Mouse (Mus musculus) G1E (cell line): ENCODE data around the gene Noct. TPM values are rescaled to one million over a fixed set of nuclear protein-coding genes. Genes with fewer than 3 reads are reported as not detected.

ENCODE experiments used
- ATAC-seq: 2 replicates; pipeline ENCODE4 v1.8.0; 2016; ENCODE audit warnings: mild to moderate bottlenecking; ENCODE audit not compliant: insufficient number of reproducible peaks, poor library complexity, low FRiP score, severe bottlenecking; ENCODE audit errors: extremely low read depth
- DNase-seq: peaks from one replicate; pipeline ENCODE4 v3.0.0; 2012; ENCODE audit warnings: low spot score
- H3K27me3 ChIP-seq: 2 replicates; pipeline ENCODE4 v1.6.1; 2012; ENCODE audit warnings: mild to moderate bottlenecking, low read length, inconsistent platforms; ENCODE audit not compliant: insufficient read depth
- H3K36me3 ChIP-seq: replicated peaks from 2 replicates; pipeline ENCODE3; 2012; ENCODE audit warnings: mild to moderate bottlenecking, inconsistent platforms
- H3K4me1 ChIP-seq: 2 replicates; pipeline ENCODE4 v1.6.1; 2012; ENCODE audit warnings: low read depth, low read length, inconsistent platforms, mixed read lengths; ENCODE audit not compliant: insufficient read depth
- H3K4me3 ChIP-seq: 2 replicates; pipeline ENCODE4 v1.5.1; 2012; ENCODE audit warnings: low read depth, mild to moderate bottlenecking, inconsistent platforms, low read length, moderate library complexity, mixed read lengths
- H3K9me3 ChIP-seq: replicated peaks from 2 replicates; pipeline ENCODE4 v1.6.1; 2012; ENCODE audit warnings: inconsistent platforms
- CTCF ChIP-seq: IDR thresholded peaks from 2 replicates; pipeline ENCODE4 v1.5.1; 2012; ENCODE audit warnings: low read depth, low read length, inconsistent platforms, mixed read lengths
- GATA1 ChIP-seq: IDR thresholded peaks from 2 replicates; pipeline ENCODE4 v1.6.1; 2012; ENCODE audit warnings: borderline replicate concordance, low read length, inconsistent platforms, mixed read lengths
- GATA2 ChIP-seq: IDR thresholded peaks from 2 replicates; pipeline ENCODE4 v1.6.1; 2012; ENCODE audit warnings: low read depth, low read length, inconsistent platforms, borderline replicate concordance
- POLR2AphosphoS5 ChIP-seq: IDR thresholded peaks from 2 replicates; pipeline ENCODE4 v1.6.1; 2012; ENCODE audit warnings: low read depth, low read length, inconsistent platforms; ENCODE audit not compliant: insufficient replicate concordance
- TAL1 ChIP-seq: conservative IDR thresholded peaks from 2 replicates; pipeline ENCODE4 v1.6.1; 2012; ENCODE audit warnings: low read depth, low read length, inconsistent platforms, mixed read lengths
- polyA plus RNA-seq: library from polyadenylated mRNA; stranded (reverse); fragments of >175 nt; gene quantifications from 2 replicates; pipeline ENCODE4 v1.2.3, GENCODE M21; 2012
- total RNA-seq, 2 experiments: library from RNA; stranded (forward) in 1 of 2; stranded (reverse) in 1 of 2; fragments of 200-1000 nt in 1 of 2; fragments of >200 nt in 1 of 2; fragmentation: Nextera tagmentation in 1 of 2; gene quantifications; 2 replicates each; pipeline ENCODE4 v1.2.3; 2014 to 2017

The Noct gene
- total and polyA plus RNA-seq, 3 experiments = 11.7 to 27.5 (median 18.5) TPM

- Histone ChIP-seq H3K4me3 (no peak overlapping the region), H3K4me1 (no peaks in the 10 kb centered on the region), H3K27me3 (peaks cover 9% of the 10 kb centered on the region; the same call in 1 of the 2 replicates), H3K36me3 (no peaks in the 10 kb centered on the region), H3K9me3 (no peaks in the 10 kb centered on the region)
- no peak for ATAC-seq
- no peak for DNase-seq
- TF ChIP-seq POLR2AphosphoS5 (no peak), GATA1 (no peak), CTCF (no peak), TAL1 (no peak), GATA2 (no peak)
Observed at GRCm38 (mm10) chr3:51184715-51185114, 39.5 kb upstream of the Noct start.

GRCm38 (mm10) chr3:51185406-51185805 is 38.8 kb upstream of the Noct start:
- Histone ChIP-seq H3K36me3 (no peaks in the 10 kb centered on the region), H3K27me3 (peaks cover 9% of the 10 kb centered on the region; the same call in 1 of the 2 replicates), H3K4me1 (no peaks in the 10 kb centered on the region), H3K9me3 (no peaks in the 10 kb centered on the region), H3K4me3 (no peak overlapping the region)
- TF ChIP-seq GATA1 (no peak), GATA2 (no peak), POLR2AphosphoS5 (no peak), TAL1 (no peak), CTCF (no peak)
- no peak for DNase-seq
- ATAC-seq = no peak

GRCm38 (mm10) chr3:51194075-51194474 is 30.2 kb upstream of the Noct start:
- Histone ChIP-seq H3K27me3 (peaks cover 5% of the 10 kb centered on the region; the same call in 1 of the 2 replicates), H3K4me1 (peaks cover 2% of the 10 kb centered on the region; the same call in 1 of the 2 replicates), H3K4me3 (no peak overlapping the region), H3K36me3 (no peaks in the 10 kb centered on the region), H3K9me3 (no peaks in the 10 kb centered on the region)
- ATAC-seq = no peak
- TF ChIP-seq TAL1 (no peak), CTCF (no peak), GATA1 (no peak), POLR2AphosphoS5 (no peak), GATA2 (no peak)
- no peak for DNase-seq

GRCm38 (mm10) chr3:51195321-51195720 is 28.9 kb upstream of the Noct start:
- ATAC-seq = no peak
- Histone ChIP-seq H3K27me3 (peaks cover 5% of the 10 kb centered on the region; the same call in 1 of the 2 replicates), H3K36me3 (no peaks in the 10 kb centered on the region), H3K4me1 (peaks cover 2% of the 10 kb centered on the region; the same call in 1 of the 2 replicates), H3K9me3 (peaks cover 4% of the 10 kb centered on the region), H3K4me3 (no peak overlapping the region)
- TF ChIP-seq GATA1 (no peak), TAL1 (no peak), GATA2 (no peak), POLR2AphosphoS5 (no peak), CTCF (no peak)
- no peak for DNase-seq

- ATAC-seq = no peak
- Histone ChIP-seq H3K4me1 (peaks cover 2% of the 10 kb centered on the region; the same call in 1 of the 2 replicates), H3K4me3 (no peak overlapping the region), H3K36me3 (no peaks in the 10 kb centered on the region), H3K27me3 (peaks cover 5% of the 10 kb centered on the region; the same call in 1 of the 2 replicates), H3K9me3 (peaks cover 5% of the 10 kb centered on the region)
- TF ChIP-seq TAL1 (no peak), CTCF (no peak), POLR2AphosphoS5 (no peak), GATA2 (no peak), GATA1 (no peak)
- no peak for DNase-seq
Observed at GRCm38 (mm10) chr3:51195736-51196135, 28.5 kb upstream of the Noct start.

- no peak for ATAC-seq
Observed at GRCm38 (mm10) chr3:51196724-51197111, 27.5 kb upstream of the Noct start.

More at GRCm38 (mm10) chr3:51196724-51197111, 27.5 kb upstream of the Noct start:
- TF ChIP-seq POLR2AphosphoS5 = no peak
- no peaks in the 10 kb centered on the region for H3K36me3 ChIP-seq
- peaks cover 5% of the 10 kb centered on the region; the same call in 1 of the 2 replicates for H3K27me3 ChIP-seq
- no peak overlapping the region for H3K4me3 ChIP-seq
- H3K9me3 ChIP-seq = peaks cover 5% of the 10 kb centered on the region
- H3K4me1 ChIP-seq = peaks cover 2% of the 10 kb centered on the region; the same call in 1 of the 2 replicates
- DNase-seq = no peak
